29 mouse cellular contexts compared by ENCODE assay signal in genomic region chr10:108885769-108886168, GRCm38 (mm10).
"Had no signal": no experiment of that assay in that cellular context is flagged by ENCODE, and none has a peak within 500 bp of the region (broad histone marks: within the 10 kb centered on the region; RNA-seq: fewer than 3 reads in every experiment).

No protein-coding gene starts in this region.

- H3K4me1 ChIP-seq: embryonic facial prominence, embryonic 10.5 days; embryonic facial prominence, embryonic 12.5 days; embryonic facial prominence, embryonic 13.5 days; embryonic facial prominence, embryonic 15.5 days; forebrain, embryonic 10.5 days; forebrain, embryonic 12.5 days; forebrain, embryonic 13.5 days; forebrain, embryonic 15.5 days had no signal

- H3K4me3 ChIP-seq: embryonic facial prominence, embryonic 10.5 days; embryonic facial prominence, embryonic 12.5 days; embryonic facial prominence, embryonic 13.5 days; embryonic facial prominence, embryonic 15.5 days; erythroblast, embryonic 14.5 days; forebrain, embryonic 10.5 days; forebrain, embryonic 12.5 days; forebrain, embryonic 13.5 days; forebrain, embryonic 15.5 days; gastrocnemius, adult 2 months; heart, adult 2 months had no signal

- H3K36me3 ChIP-seq: embryonic facial prominence, embryonic 10.5 days; embryonic facial prominence, embryonic 12.5 days; embryonic facial prominence, embryonic 13.5 days; embryonic facial prominence, embryonic 15.5 days; forebrain, embryonic 10.5 days; forebrain, embryonic 12.5 days; forebrain, embryonic 15.5 days had no signal

- H3K4me2 ChIP-seq: embryonic facial prominence, embryonic 12.5 days; embryonic facial prominence, embryonic 13.5 days; embryonic facial prominence, embryonic 15.5 days; forebrain, embryonic 12.5 days; forebrain, embryonic 13.5 days; forebrain, embryonic 15.5 days had no signal

- DNase-seq: cerebellum, adult 2 months; cerebellum, adult 8-10 months; cerebellum, adult 9-10 months; cerebellum, adult 9-11 months; cerebellum, postnatal 10 days; cerebellum, postnatal 14 days; cerebellum, postnatal 25 days; cerebellum, postnatal 36 days; embryo, embryonic 11 days; forebrain, postnatal 0 days; gastrocnemius, adult 2 months; gastrocnemius, postnatal 10 days; gastrocnemius, postnatal 14 days; gastrocnemius, postnatal 25 days; gastrocnemius, postnatal 36 days; heart, adult 11 months; heart, adult 18-20 months; heart, adult 2 months had no signal

- H3K27ac ChIP-seq: embryonic facial prominence, embryonic 10.5 days; embryonic facial prominence, embryonic 12.5 days; embryonic facial prominence, embryonic 13.5 days; embryonic facial prominence, embryonic 15.5 days; forebrain, embryonic 10.5 days; forebrain, embryonic 12.5 days; forebrain, embryonic 13.5 days; forebrain, embryonic 15.5 days; gastrocnemius, adult 2 months; heart, adult 2 months had no signal

- H3K27me3 ChIP-seq: embryonic facial prominence, embryonic 12.5 days; embryonic facial prominence, embryonic 13.5 days; embryonic facial prominence, embryonic 15.5 days; forebrain, embryonic 12.5 days; forebrain, embryonic 13.5 days; forebrain, embryonic 15.5 days had no signal

- H3K9me3 ChIP-seq: embryonic facial prominence, embryonic 10.5 days; embryonic facial prominence, embryonic 12.5 days; embryonic facial prominence, embryonic 13.5 days; embryonic facial prominence, embryonic 15.5 days; forebrain, embryonic 10.5 days; forebrain, embryonic 12.5 days; forebrain, embryonic 13.5 days; forebrain, embryonic 15.5 days had no signal

- ATAC-seq: forebrain, embryonic 13.5 days; forebrain, embryonic 14.5 days; forebrain, embryonic 15.5 days; forebrain, embryonic 16.5 days; forebrain, postnatal 0 days had no signal

- H3K9ac ChIP-seq: embryonic facial prominence, embryonic 12.5 days; embryonic facial prominence, embryonic 13.5 days; embryonic facial prominence, embryonic 15.5 days; forebrain, embryonic 12.5 days; forebrain, embryonic 13.5 days; forebrain, embryonic 15.5 days; forebrain, postnatal 0 days had no signal
